In genomic region chr2:127251457-127251856, GRCm38 (mm10) we compare ENCODE assay signal across 21 mouse cellular contexts. TPM values are rescaled to one million over a fixed set of nuclear protein-coding genes. Genes with fewer than 3 reads are reported as not detected.
DNase-seq lines count a peak whose midpoint lies in the region; ATAC-seq and TF ChIP-seq lines count a peak whose summit lies in the region.
"Had no signal": no experiment of that assay in that cellular context is flagged by ENCODE, and none has a peak within 500 bp of the region (broad histone marks: within the 10 kb centered on the region; RNA-seq: fewer than 3 reads in every experiment).

No protein-coding gene starts in this region.

- H3K4me2 ChIP-seq in heart, embryonic 12.5 days, result no peak overlapping the region
- H3K4me2 ChIP-seq in kidney, embryonic 14.5 days (replicated peaks; ENCODE audit: low read depth, low read length), result no peak overlapping the region
- no peak overlapping the region for H3K4me2 ChIP-seq in embryonic facial prominence, embryonic 14.5 days (ENCODE audit: low read depth, low read length)
- H3K4me2 ChIP-seq: hindbrain, embryonic 15.5 days; intestine, embryonic 15.5 days; limb, embryonic 12.5 days; lung, embryonic 14.5 days; stomach, embryonic 15.5 days had no signal

- no peak overlapping the region for H3K9ac ChIP-seq in heart, embryonic 12.5 days
- H3K9ac ChIP-seq in kidney, embryonic 14.5 days (ENCODE audit: low read depth, low read length), result no peak overlapping the region
- no peak overlapping the region for H3K9ac ChIP-seq in MEL (ENCODE audit: control insufficient read depth, low read depth, low read length, poor library complexity, severe bottlenecking)
- H3K9ac ChIP-seq in embryonic facial prominence, embryonic 14.5 days (ENCODE audit: low read depth, low read length), result no peak overlapping the region
- H3K9ac ChIP-seq: hindbrain, embryonic 15.5 days; intestine, embryonic 15.5 days; limb, embryonic 12.5 days; liver, embryonic 13.5 days; lung, embryonic 14.5 days; stomach, embryonic 15.5 days had no signal

- peaks cover 20% of the 10 kb centered on the region for H3K79me2 ChIP-seq in MEL (ENCODE audit: control insufficient read depth, insufficient read depth, low read length, poor library complexity)

- no peak for TF ChIP-seq POLR2A in kidney, adult 2 months (IDR thresholded peaks at IDR 0.05; ENCODE audit: low read depth, low read length)
- no peak for TF ChIP-seq POLR2A in MEL (IDR thresholded peaks at IDR 0.05; ENCODE audit: control insufficient read depth in 1 of 2, insufficient read depth in 1 of 2, low read depth in 1 of 2, low read length in 2 of 2, poor library complexity in 1 of 2)

- no peak for DNase-seq in heart, postnatal 14 days
- DNase-seq in kidney, adult 2 months, result peak; percentile 63
- DNase-seq in MEL (ENCODE audit: low read depth, low spot score), result no peak
- peak; percentile 4 for DNase-seq in embryonic facial prominence, embryonic 14.5 days (ENCODE audit: low spot score)
- no peak for DNase-seq in thymus, postnatal 0 days (ENCODE audit: low spot score)
- DNase-seq in left cerebral cortex, postnatal 4 days, result no peak
- DNase-seq: cerebellum, adult 9-10 months; liver, embryonic 13.5 days; lung, embryonic 14.5 days; lung, postnatal 36 days; right cerebral cortex, postnatal 25 days; thymus, adult 2 months had no signal

- 55% methylated on average over 3 of the region's 3 CpGs for WGBS in heart, embryonic 12.5 days
- WGBS in kidney, adult 2 months, result 36% methylated on average over 3 of the region's 3 CpGs
- WGBS in kidney, embryonic 14.5 days, result 62% methylated on average over 3 of the region's 3 CpGs
- WGBS in embryonic facial prominence, embryonic 14.5 days, result 69% methylated on average over 3 of the region's 3 CpGs

- TF ChIP-seq RAD21 in MEL (IDR thresholded peaks at IDR 0.05; ENCODE audit: low read depth, low read length), result no peak

- intact Hi-C loops in heart, postnatal 14 days (cut with DNase I), result no loop called here
- intact Hi-C loops in left cerebral cortex, postnatal 4 days (cut with DNase I), result no loop called here

- H3K4me1 ChIP-seq in heart, embryonic 12.5 days (replicated peaks), result peaks cover 58% of the 10 kb centered on the region
- peaks cover 20% of the 10 kb centered on the region for H3K4me1 ChIP-seq in kidney, adult 2 months (ENCODE audit: control insufficient read depth, insufficient read depth, low read length)
- H3K4me1 ChIP-seq in kidney, embryonic 14.5 days (ENCODE audit: control insufficient read depth, insufficient read depth, low read length), result peaks cover 22% of the 10 kb centered on the region; the same call in 1 of the 2 replicates
- peaks cover 22 to 24% of the 10 kb centered on the region in 2 experiments for H3K4me1 ChIP-seq in MEL (ENCODE audit: control insufficient read depth in 1 of 2, insufficient read depth in 2 of 2, low read length in 2 of 2)
- H3K4me1 ChIP-seq in embryonic facial prominence, embryonic 14.5 days (ENCODE audit: control insufficient read depth, insufficient read depth, low read length), result peaks cover 7% of the 10 kb centered on the region

- no peak for TF ChIP-seq EP300 in MEL (IDR thresholded peaks at IDR 0.05; ENCODE audit: low read depth in 1 of 2, low read length in 2 of 2)

- no peak for TF ChIP-seq CTCF in kidney, adult 2 months (conservative IDR thresholded peaks at IDR 0.05; ENCODE audit: insufficient read depth, insufficient read length, low read depth, low read length)
- no peak for TF ChIP-seq CTCF in MEL (IDR thresholded peaks at IDR 0.05 in 2 of 3, conservative IDR thresholded peaks at IDR 0.05 in 1 of 3; ENCODE audit: control insufficient read depth in 1 of 3, insufficient read depth in 1 of 3, low read depth in 2 of 3, low read length in 3 of 3, poor library complexity in 1 of 3, severe bottlenecking in 1 of 3)

- no peak for ATAC-seq in heart, embryonic 12.5 days (ENCODE audit: insufficient number of reproducible peaks, low FRiP score)
- no peak for ATAC-seq in kidney, embryonic 14.5 days (ENCODE audit: low FRiP score, low TSS enrichment)
- ATAC-seq in embryonic facial prominence, embryonic 14.5 days (ENCODE audit: low read depth), result no peak
- ATAC-seq: forebrain, embryonic 16.5 days; intestine, embryonic 15.5 days had no signal

- peak overlapping the region; percentile 62; the same call in 1 of the 2 replicates for H3K27ac ChIP-seq in heart, embryonic 12.5 days (ENCODE audit: poor library complexity, severe bottlenecking)
- peak overlapping the region; percentile 66; the same call in 1 of the 2 replicates for H3K27ac ChIP-seq in kidney, adult 2 months (ENCODE audit: insufficient read depth, low read depth, low read length)
- no peak overlapping the region for H3K27ac ChIP-seq in kidney, embryonic 14.5 days (ENCODE audit: low read depth, low read length)
- H3K27ac ChIP-seq in MEL (ENCODE audit: control insufficient read depth, low read depth, low read length), result peak overlapping the region; percentile 73
- H3K27ac ChIP-seq in embryonic facial prominence, embryonic 14.5 days (replicated peaks; ENCODE audit: low read depth, low read length), result no peak overlapping the region
- H3K27ac ChIP-seq: hindbrain, embryonic 15.5 days; intestine, embryonic 15.5 days; limb, embryonic 12.5 days; liver, embryonic 13.5 days; stomach, embryonic 15.5 days had no signal

- peaks cover 11% of the 10 kb centered on the region for H3K36me3 ChIP-seq in heart, embryonic 12.5 days
- no peaks in the 10 kb centered on the region for H3K36me3 ChIP-seq in kidney, adult 2 months (ENCODE audit: control insufficient read depth, insufficient read depth, low read length)
- H3K36me3 ChIP-seq in kidney, embryonic 14.5 days (ENCODE audit: control insufficient read depth, insufficient read depth, low read length), result peaks cover 7% of the 10 kb centered on the region; the same call in 1 of the 2 replicates
- peaks cover 0 to 30% of the 10 kb centered on the region in 2 experiments; a peak in 2 of 4 replicates for H3K36me3 ChIP-seq in MEL (ENCODE audit: control insufficient read depth in 1 of 2, insufficient read depth in 2 of 2, low read length in 2 of 2)
- peaks cover 11% of the 10 kb centered on the region; the same call in 1 of the 2 replicates for H3K36me3 ChIP-seq in embryonic facial prominence, embryonic 14.5 days (ENCODE audit: control insufficient read depth, insufficient read depth, low read length)
- H3K36me3 ChIP-seq: intestine, embryonic 15.5 days had no signal

- no peaks in the 10 kb centered on the region for H3K27me3 ChIP-seq in heart, embryonic 12.5 days (replicated peaks)
- H3K27me3 ChIP-seq in kidney, adult 2 months (replicated peaks; ENCODE audit: control insufficient read depth, insufficient read depth, low read length), result no peaks in the 10 kb centered on the region
- no peaks in the 10 kb centered on the region for H3K27me3 ChIP-seq in kidney, embryonic 14.5 days (ENCODE audit: control insufficient read depth, insufficient read depth, low read length)
- H3K27me3 ChIP-seq in MEL (ENCODE audit: control insufficient read depth in 1 of 2, insufficient read depth in 2 of 2, low read length in 2 of 2), result no peaks in the 10 kb centered on the region
- H3K27me3 ChIP-seq in embryonic facial prominence, embryonic 14.5 days (replicated peaks; ENCODE audit: control insufficient read depth, insufficient read depth, low read length), result no peaks in the 10 kb centered on the region
- H3K27me3 ChIP-seq: hindbrain, embryonic 15.5 days; intestine, embryonic 15.5 days; limb, embryonic 12.5 days; liver, embryonic 13.5 days; Patski; stomach, embryonic 15.5 days had no signal

- no peaks in the 10 kb centered on the region for H3K9me3 ChIP-seq in heart, embryonic 12.5 days (replicated peaks)
- H3K9me3 ChIP-seq in kidney, embryonic 14.5 days (ENCODE audit: control insufficient read depth, low read length), result no peaks in the 10 kb centered on the region
- no peaks in the 10 kb centered on the region for H3K9me3 ChIP-seq in MEL (replicated peaks; ENCODE audit: insufficient read depth, low read length)
- H3K9me3 ChIP-seq in embryonic facial prominence, embryonic 14.5 days (ENCODE audit: control insufficient read depth, low read length), result no peaks in the 10 kb centered on the region
- H3K9me3 ChIP-seq: hindbrain, embryonic 15.5 days; intestine, embryonic 15.5 days; limb, embryonic 12.5 days; liver, embryonic 13.5 days; stomach, embryonic 15.5 days had no signal

- no peak overlapping the region for H3K4me3 ChIP-seq in heart, embryonic 12.5 days
- no peak overlapping the region for H3K4me3 ChIP-seq in kidney, adult 2 months (ENCODE audit: insufficient read depth, low read depth, low read length)
- H3K4me3 ChIP-seq in kidney, embryonic 14.5 days (ENCODE audit: low read length), result no peak overlapping the region
- no peak overlapping the region for H3K4me3 ChIP-seq in MEL (ENCODE audit: control insufficient read depth in 1 of 2, insufficient read depth in 1 of 2, low read depth in 2 of 2, low read length in 2 of 2)
- no peak overlapping the region for H3K4me3 ChIP-seq in embryonic facial prominence, embryonic 14.5 days (ENCODE audit: low read depth, low read length)
- H3K4me3 ChIP-seq: hindbrain, embryonic 15.5 days; intestine, embryonic 15.5 days; limb, embryonic 12.5 days; liver, embryonic 13.5 days; stomach, embryonic 15.5 days had no signal

RNA-seq across cellular contexts. Expression of gene Tmem127, which starts 3.7 kb away (rescaled TPM):
- polyA plus RNA-seq in heart, embryonic 12.5 days (2016; fragmentation: Nextera tagmentation; extraction: Ambion mirVana), result 24.7 and 27.8 TPM in 2 replicates
- total RNA-seq in heart, postnatal 14 days (2021), result 10 to 100 TPM; 29.0 to 31.9 TPM
- 90.0 and 105 TPM in 2 replicates for polyA plus RNA-seq in kidney, adult 2 months (2012; rRNA removed)
- polyA plus RNA-seq in kidney, embryonic 14.5 days (2014; fragmentation: Nextera tagmentation; extraction: Ambion mirVana), result 13.5 and 19.8 TPM in 2 replicates
- 8.3 and 10.3 TPM in 2 replicates for total RNA-seq in MEL (2012; rRNA removed)
- 10 to 100 TPM in 1 of 2 experiments, not detected in 1; 16.6 TPM for polyA plus RNA-seq in MEL (2012; ENCODE audit: insufficient read depth in 1 of 2, insufficient read length in 2 of 2, low read depth in 1 of 2, low replicate concordance in 2 of 2, missing spikeins in 1 of 2)
- polyA plus RNA-seq in embryonic facial prominence, embryonic 14.5 days (2014; fragmentation: Nextera tagmentation; extraction: Ambion mirVana), result 25.6 and 25.9 TPM in 2 replicates
- polyA plus RNA-seq in thymus, postnatal 0 days (2015; fragmentation: Nextera tagmentation; extraction: Ambion mirVana), result 30.7 and 34.2 TPM in 2 replicates
- total RNA-seq in left cerebral cortex, postnatal 4 days (2021), result 100 to 1,000 TPM; 106 TPM

RNA-seq across cellular contexts. Expression of gene Ciao1, which starts 3.8 kb away (rescaled TPM):
- polyA plus RNA-seq in heart, embryonic 12.5 days (2016; fragmentation: Nextera tagmentation; extraction: Ambion mirVana), result 50.2 and 53.7 TPM in 2 replicates
- total RNA-seq in heart, postnatal 14 days (2021), result 10 to 100 TPM; 57.2 to 59.4 TPM
- 101 and 114 TPM in 2 replicates for polyA plus RNA-seq in kidney, adult 2 months (2012; rRNA removed)
- polyA plus RNA-seq in kidney, embryonic 14.5 days (2014; fragmentation: Nextera tagmentation; extraction: Ambion mirVana), result 60.1 and 62.5 TPM in 2 replicates
- total RNA-seq in MEL (2012; rRNA removed), result 77.8 and 86.3 TPM in 2 replicates
- polyA plus RNA-seq in MEL (2012; ENCODE audit: insufficient read depth in 1 of 2, insufficient read length in 2 of 2, low read depth in 1 of 2, low replicate concordance in 2 of 2, missing spikeins in 1 of 2), result 10 to 100 TPM in 1 of 2 experiments, not detected in 1; 83.8 TPM
- polyA plus RNA-seq in embryonic facial prominence, embryonic 14.5 days (2014; fragmentation: Nextera tagmentation; extraction: Ambion mirVana), result 58.5 and 60.5 TPM in 2 replicates
- polyA plus RNA-seq in thymus, postnatal 0 days (2015; fragmentation: Nextera tagmentation; extraction: Ambion mirVana), result 86.2 and 91.2 TPM in 2 replicates
- total RNA-seq in left cerebral cortex, postnatal 4 days (2021), result 10 to 100 TPM; 49.3 to 59.6 TPM

RNA-seq across cellular contexts. Expression of gene Stard7, which starts 18.6 kb away (rescaled TPM):
- 135 and 136 TPM in 2 replicates for polyA plus RNA-seq in heart, embryonic 12.5 days (2016; fragmentation: Nextera tagmentation; extraction: Ambion mirVana)
- 100 to 1,000 TPM; 163 to 165 TPM for total RNA-seq in heart, postnatal 14 days (2021)
- polyA plus RNA-seq in kidney, adult 2 months (2012; rRNA removed), result 57.2 and 62.2 TPM in 2 replicates
- polyA plus RNA-seq in kidney, embryonic 14.5 days (2014; fragmentation: Nextera tagmentation; extraction: Ambion mirVana), result 53.0 and 102 TPM in 2 replicates
- 87.9 and 88.0 TPM in 2 replicates for total RNA-seq in MEL (2012; rRNA removed)
- polyA plus RNA-seq in MEL (2012; ENCODE audit: insufficient read depth in 1 of 2, insufficient read length in 2 of 2, low read depth in 1 of 2, low replicate concordance in 2 of 2, missing spikeins in 1 of 2), result 100 to 1,000 TPM in 1 of 2 experiments, 10 to 100 TPM in 1; 87.7 to 134 TPM
- polyA plus RNA-seq in embryonic facial prominence, embryonic 14.5 days (2014; fragmentation: Nextera tagmentation; extraction: Ambion mirVana), result 81.0 and 85.5 TPM in 2 replicates
- 56.7 and 61.8 TPM in 2 replicates for polyA plus RNA-seq in thymus, postnatal 0 days (2015; fragmentation: Nextera tagmentation; extraction: Ambion mirVana)
- total RNA-seq in left cerebral cortex, postnatal 4 days (2021), result 100 to 1,000 TPM; 147 to 164 TPM

RNA-seq across cellular contexts. Expression of gene Snrnp200, which starts 43.3 kb away (rescaled TPM):
- 48.8 and 49.5 TPM in 2 replicates for polyA plus RNA-seq in heart, embryonic 12.5 days (2016; fragmentation: Nextera tagmentation; extraction: Ambion mirVana)
- total RNA-seq in heart, postnatal 14 days (2021), result 10 to 100 TPM; 57.3 to 57.6 TPM
- polyA plus RNA-seq in kidney, adult 2 months (2012; rRNA removed), result 45.9 and 46.8 TPM in 2 replicates
- 62.7 and 85.9 TPM in 2 replicates for polyA plus RNA-seq in kidney, embryonic 14.5 days (2014; fragmentation: Nextera tagmentation; extraction: Ambion mirVana)
- 114 and 122 TPM in 2 replicates for total RNA-seq in MEL (2012; rRNA removed)
- polyA plus RNA-seq in MEL (2012; ENCODE audit: insufficient read depth in 1 of 2, insufficient read length in 2 of 2, low read depth in 1 of 2, low replicate concordance in 2 of 2, missing spikeins in 1 of 2), result 100 to 1,000 TPM in 1 of 2 experiments, 10 to 100 TPM in 1; 67.5 to 137 TPM
- polyA plus RNA-seq in embryonic facial prominence, embryonic 14.5 days (2014; fragmentation: Nextera tagmentation; extraction: Ambion mirVana), result 54.6 and 68.6 TPM in 2 replicates
- 37.7 and 43.2 TPM in 2 replicates for polyA plus RNA-seq in thymus, postnatal 0 days (2015; fragmentation: Nextera tagmentation; extraction: Ambion mirVana)
- 100 to 1,000 TPM; 106 to 111 TPM for total RNA-seq in left cerebral cortex, postnatal 4 days (2021)

RNA-seq across cellular contexts. Expression of gene 1810024B03Rik, which starts 43.4 kb away (rescaled TPM):
- polyA plus RNA-seq in heart, embryonic 12.5 days (2016; fragmentation: Nextera tagmentation; extraction: Ambion mirVana), result 1.8 and 2.3 TPM in 2 replicates
- under 1 TPM; 0.56 to 0.60 TPM for total RNA-seq in heart, postnatal 14 days (2021)
- 2.8 TPM in 2 replicates for polyA plus RNA-seq in kidney, adult 2 months (2012; rRNA removed)
- 2.7 and 3.6 TPM in 2 replicates for polyA plus RNA-seq in kidney, embryonic 14.5 days (2014; fragmentation: Nextera tagmentation; extraction: Ambion mirVana)
- total RNA-seq in MEL (2012; rRNA removed), result 1.2 and 1.5 TPM in 2 replicates
- polyA plus RNA-seq in MEL (2012; ENCODE audit: insufficient read depth in 1 of 2, insufficient read length in 2 of 2, low read depth in 1 of 2, low replicate concordance in 2 of 2, missing spikeins in 1 of 2), result 1 to 10 TPM in 1 of 2 experiments, not detected in 1; 1.9 TPM
- polyA plus RNA-seq in embryonic facial prominence, embryonic 14.5 days (2014; fragmentation: Nextera tagmentation; extraction: Ambion mirVana), result 1.8 and 2.5 TPM in 2 replicates
- 2.4 and 2.8 TPM in 2 replicates for polyA plus RNA-seq in thymus, postnatal 0 days (2015; fragmentation: Nextera tagmentation; extraction: Ambion mirVana)
- total RNA-seq in left cerebral cortex, postnatal 4 days (2021), result under 1 TPM; 0.62 to 0.72 TPM
- total RNA-seq: midbrain, postnatal 0 days had no signal

Comparison
In these comparisons a context has a peak if more than half of its experiments do, and no peak if none do; other contexts are left out.
1. H3K27ac ChIP-seq: peak in heart, embryonic 12.5 days (single experiment), kidney, adult 2 months (single experiment) and MEL (single experiment); none in kidney, embryonic 14.5 days (single experiment) and embryonic facial prominence, embryonic 14.5 days (single experiment).
2. DNase-seq: peak in kidney, adult 2 months (single experiment) and embryonic facial prominence, embryonic 14.5 days (single experiment); none in heart, postnatal 14 days (0 of 2), MEL (single experiment), thymus, postnatal 0 days (single experiment) and left cerebral cortex, postnatal 4 days (single experiment).